In genomic region chr4:59805968-59806878, GRCm38 (mm10) we compare ENCODE assay signal across 8 mouse cellular contexts. TPM values are rescaled to one million over a fixed set of nuclear protein-coding genes. Genes with fewer than 3 reads are reported as not detected.
DNase-seq lines count a peak whose midpoint lies in the region; ATAC-seq and TF ChIP-seq lines count a peak whose summit lies in the region.

No protein-coding gene starts in this region.

- no peaks in the 10 kb centered on the region for H3K4me1 ChIP-seq in ES-Bruce4 (ENCODE audit: control insufficient read depth, insufficient read depth, low read length)
- H3K4me1 ChIP-seq in embryonic facial prominence, embryonic 14.5 days (ENCODE audit: control insufficient read depth, insufficient read depth, low read length), result peaks cover 12% of the 10 kb centered on the region; the same call in 1 of the 2 replicates
- H3K4me1 ChIP-seq in heart, postnatal 0 days (ENCODE audit: control insufficient read depth, insufficient read depth), result peaks cover 12% of the 10 kb centered on the region
- H3K4me1 ChIP-seq in megakaryocyte, embryonic 14.5 days, result peaks cover 86% of the 10 kb centered on the region

- no peak for TF ChIP-seq POLR2A in ES-Bruce4 (IDR thresholded peaks at IDR 0.05; ENCODE audit: insufficient read depth, low read length)

- no peak overlapping the region for H3K27ac ChIP-seq in ES-Bruce4 (ENCODE audit: insufficient read depth, low read length)
- peak overlapping the region; percentile 75 for H3K27ac ChIP-seq in embryonic facial prominence, embryonic 14.5 days (replicated peaks; ENCODE audit: low read depth, low read length)
- peak overlapping the region; percentile 77 for H3K27ac ChIP-seq in heart, postnatal 0 days (ENCODE audit: low read depth)

- WGBS in embryonic facial prominence, embryonic 14.5 days, result under 1% methylated on average over 30 of the region's 58 CpGs
- under 1% methylated on average over 57 of the region's 58 CpGs for WGBS in heart, postnatal 0 days

- peak overlapping the region; percentile 79 for H3K4me3 ChIP-seq in ES-Bruce4 (ENCODE audit: low read depth, low read length)
- H3K4me3 ChIP-seq in embryonic facial prominence, embryonic 14.5 days (ENCODE audit: low read depth, low read length), result peak overlapping the region; percentile 91
- H3K4me3 ChIP-seq in heart, postnatal 0 days (ENCODE audit: low read depth, low read length), result peak overlapping the region; percentile 79
- peak overlapping the region; percentile 99 for H3K4me3 ChIP-seq in megakaryocyte, embryonic 14.5 days (replicated peaks)

- no peak for TF ChIP-seq EP300 in ES-Bruce4 (IDR thresholded peaks at IDR 0.05; ENCODE audit: insufficient read depth, low read depth, low read length)
- TF ChIP-seq EP300 in heart, postnatal 0 days (IDR thresholded peaks at IDR 0.05; ENCODE audit: low read depth), result no peak

- peak; percentile 39 for DNase-seq in adrenal gland, postnatal 14 days
- peak; percentile 51 for DNase-seq in embryonic facial prominence, embryonic 14.5 days (ENCODE audit: low spot score)
- no peak for DNase-seq in heart, postnatal 0 days (ENCODE audit: low spot score)
- peak; percentile 75 to 84 for DNase-seq in kidney, postnatal 36 days
- peak; percentile 78 to 79 for DNase-seq in spleen, postnatal 36 days (ENCODE audit: low spot score in 2 of 2)
- no peak for DNase-seq in left cerebral cortex, adult 9 months (ENCODE audit: low spot score in 2 of 2)

- H3K4me2 ChIP-seq in embryonic facial prominence, embryonic 14.5 days (ENCODE audit: low read depth, low read length), result peak overlapping the region; percentile 96
- H3K4me2 ChIP-seq in heart, postnatal 0 days (ENCODE audit: low read depth, low read length), result peak overlapping the region; percentile 83

- H3K36me3 ChIP-seq in ES-Bruce4 (ENCODE audit: control insufficient read depth, insufficient read depth, low read length, poor library complexity, severe bottlenecking), result no peaks in the 10 kb centered on the region
- no peaks in the 10 kb centered on the region for H3K36me3 ChIP-seq in embryonic facial prominence, embryonic 14.5 days (ENCODE audit: control insufficient read depth, insufficient read depth, low read length)
- H3K36me3 ChIP-seq in heart, postnatal 0 days (replicated peaks; ENCODE audit: control insufficient read depth, insufficient read depth, low read length), result no peaks in the 10 kb centered on the region
- H3K36me3 ChIP-seq in megakaryocyte, embryonic 14.5 days (replicated peaks; ENCODE audit: low read length), result peaks cover 28% of the 10 kb centered on the region

- TF ChIP-seq CTCF in ES-Bruce4 (IDR thresholded peaks at IDR 0.05; ENCODE audit: low read depth, low read length), result no peak
- no peak for TF ChIP-seq CTCF in heart, postnatal 0 days (IDR thresholded peaks at IDR 0.05; ENCODE audit: low read depth)

- no peaks in the 10 kb centered on the region for H3K9me3 ChIP-seq in ES-Bruce4 (replicated peaks; ENCODE audit: control insufficient read depth, insufficient read depth, low read length, poor library complexity, severe bottlenecking)
- no peaks in the 10 kb centered on the region for H3K9me3 ChIP-seq in embryonic facial prominence, embryonic 14.5 days (ENCODE audit: control insufficient read depth, low read length)
- no peaks in the 10 kb centered on the region for H3K9me3 ChIP-seq in heart, postnatal 0 days (replicated peaks; ENCODE audit: control insufficient read depth, low read length)
- H3K9me3 ChIP-seq in megakaryocyte, embryonic 14.5 days, result no peaks in the 10 kb centered on the region

- peak; percentile 76 for ATAC-seq in embryonic facial prominence, embryonic 14.5 days (ENCODE audit: low read depth)
- peak; percentile 66 for ATAC-seq in heart, postnatal 0 days (ENCODE audit: insufficient read depth, low read depth)

- H3K27me3 ChIP-seq in ES-Bruce4 (ENCODE audit: control insufficient read depth, insufficient read depth, low read length, poor library complexity, severe bottlenecking), result no peaks in the 10 kb centered on the region
- no peaks in the 10 kb centered on the region for H3K27me3 ChIP-seq in embryonic facial prominence, embryonic 14.5 days (replicated peaks; ENCODE audit: control insufficient read depth, insufficient read depth, low read length)
- no peaks in the 10 kb centered on the region for H3K27me3 ChIP-seq in heart, postnatal 0 days (ENCODE audit: control insufficient read depth, insufficient read depth, low read length)
- H3K27me3 ChIP-seq in megakaryocyte, embryonic 14.5 days (replicated peaks), result no peaks in the 10 kb centered on the region

- peak overlapping the region; percentile 66 for H3K9ac ChIP-seq in ES-Bruce4 (ENCODE audit: low read depth, poor library complexity, severe bottlenecking)
- H3K9ac ChIP-seq in embryonic facial prominence, embryonic 14.5 days (ENCODE audit: low read depth, low read length), result peak overlapping the region; percentile 83
- H3K9ac ChIP-seq in heart, postnatal 0 days (replicated peaks; ENCODE audit: low read depth, low read length), result peak overlapping the region; percentile 76

RNA-seq across cellular contexts. Expression of gene Snx30, which starts 0.6 kb away (rescaled TPM):
- polyA plus RNA-seq in ES-Bruce4 (2011; ENCODE audit: insufficient read depth, insufficient read length, low read depth, missing spikeins), result 21.8 and 23.1 TPM in 2 replicates
- total RNA-seq in adrenal gland, postnatal 14 days (2021), result 7.3 and 9.5 TPM in 2 replicates
- polyA plus RNA-seq in embryonic facial prominence, embryonic 14.5 days (2014; fragmentation: Nextera tagmentation; extraction: Ambion mirVana), result 14.1 and 15.1 TPM in 2 replicates
- total RNA-seq in heart, postnatal 0 days (2014; rRNA removed; ENCODE audit: low replicate concordance), result 3.7 and 4.5 TPM in 2 replicates
- 2.9 and 3.3 TPM in 2 replicates for polyA plus RNA-seq in heart, postnatal 0 days (2015; fragmentation: Nextera tagmentation; extraction: Ambion mirVana)
- 12.1 and 19.2 TPM in 2 replicates for polyA plus RNA-seq in megakaryocyte, embryonic 14.5 days (2012; ENCODE audit: insufficient read depth, low replicate concordance)

RNA-seq across cellular contexts. Expression of gene Inip, which starts 4.8 kb away (rescaled TPM):
- 42.3 and 42.7 TPM in 2 replicates for polyA plus RNA-seq in ES-Bruce4 (2011; ENCODE audit: insufficient read depth, insufficient read length, low read depth, missing spikeins)
- 14.2 and 19.3 TPM in 2 replicates for total RNA-seq in adrenal gland, postnatal 14 days (2021)
- polyA plus RNA-seq in embryonic facial prominence, embryonic 14.5 days (2014; fragmentation: Nextera tagmentation; extraction: Ambion mirVana), result 34.3 and 40.6 TPM in 2 replicates
- total RNA-seq in heart, postnatal 0 days (2014; rRNA removed; ENCODE audit: low replicate concordance), result 10.3 and 17.3 TPM in 2 replicates
- 23.6 and 25.2 TPM in 2 replicates for polyA plus RNA-seq in heart, postnatal 0 days (2015; fragmentation: Nextera tagmentation; extraction: Ambion mirVana)
- 6.1 and 9.7 TPM in 2 replicates for polyA plus RNA-seq in megakaryocyte, embryonic 14.5 days (2012; ENCODE audit: insufficient read depth, low replicate concordance)

Comparison
In these comparisons a context has a peak if more than half of its experiments do, and no peak if none do; other contexts are left out.
1. DNase-seq: peak in adrenal gland, postnatal 14 days (single experiment), embryonic facial prominence, embryonic 14.5 days (single experiment), kidney, postnatal 36 days (2 of 2) and spleen, postnatal 36 days (2 of 2); none in heart, postnatal 0 days (single experiment) and left cerebral cortex, adult 9 months (0 of 2).
2. Peak in every context shown above with its lines, with median percentiles within 50 percentile points of each other: H3K4me3 ChIP-seq and H3K9ac ChIP-seq.